Mouse (Mus musculus): ENCODE data around the gene Kcnj12. TPM values are rescaled to one million over a fixed set of nuclear protein-coding genes. Genes with fewer than 3 reads are reported as not detected.

Gene Kcnj12
- polyA plus RNA-seq, 1 experiment from 2014 or later = 0.16 TPM

DNA sequence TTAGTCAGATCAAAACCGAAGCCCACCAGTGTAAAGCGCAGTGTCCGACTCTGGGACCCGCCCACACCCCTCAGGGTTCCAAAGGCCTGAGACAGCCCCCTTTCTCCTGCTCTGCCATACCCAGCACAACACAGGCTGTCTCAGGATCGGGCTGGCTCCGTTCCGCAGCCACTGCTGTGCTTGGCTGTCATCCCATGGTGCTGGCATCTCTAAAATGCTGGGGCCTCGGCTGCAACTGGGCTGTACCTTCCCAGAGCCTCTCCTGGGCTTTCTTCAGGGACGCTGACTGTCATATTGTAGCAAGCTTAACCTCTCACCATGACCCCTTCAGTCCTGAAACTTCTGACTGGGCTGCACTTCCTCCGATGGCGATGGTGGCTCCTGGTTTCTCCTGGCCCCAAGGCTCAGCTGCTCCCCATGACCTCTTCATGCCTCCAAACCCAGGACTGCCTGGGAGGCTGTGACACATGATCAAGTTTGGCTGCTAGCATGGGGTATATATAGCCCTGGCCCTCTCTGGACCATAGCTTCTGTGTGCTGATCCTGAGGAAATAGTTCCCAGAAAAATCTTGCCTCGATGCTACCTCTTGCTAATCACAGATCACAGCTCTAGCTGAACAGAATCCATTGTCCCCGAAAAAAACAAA is 37.3 kb upstream of the Kcnj12 start:
- Histone ChIP-seq H3K27ac (ENCODE audit: low read depth, low read length) (no peak overlapping the region), H3K4me3 (ENCODE audit: low read depth, low read length) (no peak overlapping the region), H3K27me3 (ENCODE audit: control insufficient read depth, insufficient read depth, low read length) (no peaks in the 10 kb centered on the region), H3K36me3 (ENCODE audit: control insufficient read depth, insufficient read depth, low read length) (no peaks in the 10 kb centered on the region), H3K9ac (ENCODE audit: low read length) (no peak overlapping the region), H3K4me2 (ENCODE audit: low read depth, low read length, severe bottlenecking) (no peak overlapping the region), H3K4me1 (replicated peaks; ENCODE audit: control insufficient read depth, insufficient read depth, low read length) (no peaks in the 10 kb centered on the region), H3K9me3 (ENCODE audit: control insufficient read depth, low read length) (no peaks in the 10 kb centered on the region)
- WGBS = 68% methylated on average over 13 of the region's 13 CpGs
- ATAC-seq (replicated peaks; ENCODE audit: low FRiP score) = no peak
- no peak for DNase-seq (ENCODE audit: low spot score)

- H3K27me3 ChIP-seq (ENCODE audit: control insufficient read depth, insufficient read depth, low read length) = no peaks in the 10 kb centered on the region
- ATAC-seq (replicated peaks; ENCODE audit: low FRiP score) (no peak), DNase-seq (ENCODE audit: low spot score) (no peak)
- WGBS = 82% methylated on average over 3 of the region's 3 CpGs
- no peaks in the 10 kb centered on the region for H3K36me3 ChIP-seq (ENCODE audit: control insufficient read depth, insufficient read depth, low read length)
- no peak overlapping the region for H3K27ac ChIP-seq (ENCODE audit: low read depth, low read length)
- H3K9ac ChIP-seq (ENCODE audit: low read length) = no peak overlapping the region
- no peaks in the 10 kb centered on the region for H3K9me3 ChIP-seq (ENCODE audit: control insufficient read depth, low read length)
- no peaks in the 10 kb centered on the region for H3K4me1 ChIP-seq (replicated peaks; ENCODE audit: control insufficient read depth, insufficient read depth, low read length)
- no peak overlapping the region for H3K4me3 ChIP-seq (ENCODE audit: low read depth, low read length)
- H3K4me2 ChIP-seq (ENCODE audit: low read depth, low read length, severe bottlenecking) = no peak overlapping the region
Measured at GRCm38 (mm10) chr11:60990428-60990827, 31.9 kb upstream of the Kcnj12 start.

DNA sequence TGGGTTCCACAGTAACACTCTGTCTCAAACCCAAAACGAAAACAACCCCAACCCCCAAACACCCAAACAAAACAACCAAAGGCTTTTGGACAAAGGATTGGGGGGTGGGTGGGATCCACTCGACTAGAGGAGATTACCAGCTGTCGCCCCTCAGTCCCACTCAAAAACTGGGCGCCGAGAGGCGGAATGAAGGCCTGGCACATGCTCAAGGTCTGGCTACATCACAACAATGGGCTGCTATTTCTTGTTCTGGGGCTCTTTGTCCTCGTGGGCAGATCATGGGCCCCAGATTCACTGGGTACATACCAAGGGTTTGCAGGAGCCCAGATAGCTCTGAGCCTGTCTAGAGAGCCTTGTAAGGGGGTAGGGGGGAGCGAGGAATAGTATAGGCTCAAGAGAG is 19.6 kb upstream of the Kcnj12 start:
- H3K4me1 ChIP-seq (replicated peaks; ENCODE audit: control insufficient read depth, insufficient read depth, low read length) = peaks cover 2% of the 10 kb centered on the region; the same call in 1 of the 2 replicates
- no peak overlapping the region for H3K4me2 ChIP-seq (ENCODE audit: low read depth, low read length, severe bottlenecking)
- H3K4me3 ChIP-seq (ENCODE audit: low read depth, low read length) = no peak overlapping the region
- DNase-seq (ENCODE audit: low spot score) = no peak
- WGBS = 85% methylated on average over 8 of the region's 8 CpGs
- no peaks in the 10 kb centered on the region for H3K9me3 ChIP-seq (ENCODE audit: control insufficient read depth, low read length)
- no peaks in the 10 kb centered on the region for H3K27me3 ChIP-seq (ENCODE audit: control insufficient read depth, insufficient read depth, low read length)
- no peak overlapping the region for H3K9ac ChIP-seq (ENCODE audit: low read length)
- no peak for ATAC-seq (replicated peaks; ENCODE audit: low FRiP score)
- no peaks in the 10 kb centered on the region for H3K36me3 ChIP-seq (ENCODE audit: control insufficient read depth, insufficient read depth, low read length)
- no peak overlapping the region for H3K27ac ChIP-seq (ENCODE audit: low read depth, low read length)

DNA sequence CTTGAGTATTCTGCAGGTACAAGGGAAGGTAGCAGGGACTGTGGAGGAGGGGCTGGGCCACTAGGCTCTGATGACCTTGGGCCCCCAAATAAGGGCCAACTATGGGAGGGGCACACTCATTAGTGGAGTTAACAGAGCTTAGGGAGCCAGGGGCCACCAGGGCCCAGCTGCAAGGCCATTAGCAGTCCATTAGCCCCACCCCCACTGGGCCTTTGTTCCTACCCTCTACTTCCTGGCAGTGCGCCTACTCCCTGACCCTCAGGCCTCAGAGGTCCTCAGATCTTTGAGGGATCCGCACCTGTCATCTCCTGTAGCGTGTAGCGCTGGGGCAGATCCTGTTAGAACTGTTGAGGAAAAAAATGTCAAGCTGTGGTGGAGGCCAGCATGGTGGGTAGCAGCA is 18.3 kb upstream of the Kcnj12 start:
- H3K4me3 ChIP-seq (ENCODE audit: low read depth, low read length) = no peak overlapping the region
- no peaks in the 10 kb centered on the region for H3K27me3 ChIP-seq (ENCODE audit: control insufficient read depth, insufficient read depth, low read length)
- WGBS = 60% methylated on average over 4 of the region's 4 CpGs
- no peaks in the 10 kb centered on the region for H3K36me3 ChIP-seq (ENCODE audit: control insufficient read depth, insufficient read depth, low read length)
- no peak overlapping the region for H3K27ac ChIP-seq (ENCODE audit: low read depth, low read length)
- no peak overlapping the region for H3K9ac ChIP-seq (ENCODE audit: low read length)
- H3K4me1 ChIP-seq (replicated peaks; ENCODE audit: control insufficient read depth, insufficient read depth, low read length) = peaks cover 2% of the 10 kb centered on the region; the same call in 1 of the 2 replicates
- DNase-seq (ENCODE audit: low spot score) (no peak), ATAC-seq (replicated peaks; ENCODE audit: low FRiP score) (no peak)
- H3K4me2 ChIP-seq (ENCODE audit: low read depth, low read length, severe bottlenecking) = no peak overlapping the region
- no peaks in the 10 kb centered on the region for H3K9me3 ChIP-seq (ENCODE audit: control insufficient read depth, low read length)

DNA sequence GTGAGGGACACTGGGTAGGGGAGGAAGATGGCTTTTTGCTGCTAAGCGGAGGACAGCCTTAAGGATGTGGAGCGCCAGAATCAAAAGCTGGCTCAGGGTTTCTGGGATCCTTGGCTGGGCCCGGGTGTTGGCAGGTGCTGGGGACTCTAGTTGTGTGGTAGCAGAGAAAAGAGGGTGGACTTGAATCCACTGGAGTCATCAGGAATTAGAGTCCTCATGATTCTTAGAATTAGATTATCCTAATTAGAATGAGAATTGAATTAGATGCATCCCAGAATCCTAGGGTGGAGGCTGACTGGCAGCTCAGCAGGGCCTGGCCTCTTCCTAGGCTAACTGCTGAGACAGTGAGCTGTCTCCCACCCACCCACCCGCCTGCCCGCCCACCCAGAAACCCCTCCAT is 17.6 kb upstream of the Kcnj12 start:
- no peak for DNase-seq (ENCODE audit: low spot score)
- Histone ChIP-seq H3K9me3 (ENCODE audit: control insufficient read depth, low read length) (no peaks in the 10 kb centered on the region), H3K4me1 (replicated peaks; ENCODE audit: control insufficient read depth, insufficient read depth, low read length) (peaks cover 2% of the 10 kb centered on the region; the same call in 1 of the 2 replicates), H3K27ac (ENCODE audit: low read depth, low read length) (no peak overlapping the region), H3K27me3 (ENCODE audit: control insufficient read depth, insufficient read depth, low read length) (no peaks in the 10 kb centered on the region), H3K4me2 (ENCODE audit: low read depth, low read length, severe bottlenecking) (no peak overlapping the region), H3K4me3 (ENCODE audit: low read depth, low read length) (no peak overlapping the region), H3K36me3 (ENCODE audit: control insufficient read depth, insufficient read depth, low read length) (no peaks in the 10 kb centered on the region), H3K9ac (ENCODE audit: low read length) (no peak overlapping the region)
- no peak for ATAC-seq (replicated peaks; ENCODE audit: low FRiP score)
- WGBS = 47% methylated on average over 5 of the region's 5 CpGs

DNA sequence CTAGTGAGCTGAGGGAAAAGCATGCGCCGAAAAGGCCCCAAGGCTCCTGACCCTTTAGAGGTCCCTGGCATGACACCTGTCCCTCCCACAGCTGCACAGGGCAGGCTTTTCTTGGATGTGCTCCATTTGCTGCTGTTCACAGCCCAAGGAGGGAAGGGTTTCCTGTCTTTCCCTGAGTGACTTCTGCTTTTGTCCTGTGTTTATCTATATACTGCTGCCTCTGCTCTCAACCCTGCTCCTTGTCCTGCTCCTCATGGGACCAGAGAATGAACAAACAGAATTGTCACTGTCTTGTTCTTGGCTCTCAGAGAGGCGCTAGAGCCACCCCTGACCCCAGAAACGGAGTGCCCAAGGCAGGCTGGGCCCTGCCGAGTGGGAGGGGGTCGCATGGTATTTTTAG is 17.0 kb upstream of the Kcnj12 start:
- H3K4me1 ChIP-seq (replicated peaks; ENCODE audit: control insufficient read depth, insufficient read depth, low read length) = peaks cover 2% of the 10 kb centered on the region; the same call in 1 of the 2 replicates
- no peak overlapping the region for H3K27ac ChIP-seq (ENCODE audit: low read depth, low read length)
- ATAC-seq (replicated peaks; ENCODE audit: low FRiP score) (no peak), DNase-seq (ENCODE audit: low spot score) (no peak)
- H3K9ac ChIP-seq (ENCODE audit: low read length) = no peak overlapping the region
- no peak overlapping the region for H3K4me2 ChIP-seq (ENCODE audit: low read depth, low read length, severe bottlenecking)
- H3K27me3 ChIP-seq (ENCODE audit: control insufficient read depth, insufficient read depth, low read length) = no peaks in the 10 kb centered on the region
- no peak overlapping the region for H3K4me3 ChIP-seq (ENCODE audit: low read depth, low read length)
- no peaks in the 10 kb centered on the region for H3K9me3 ChIP-seq (ENCODE audit: control insufficient read depth, low read length)
- WGBS = 57% methylated on average over 6 of the region's 6 CpGs
- H3K36me3 ChIP-seq (ENCODE audit: control insufficient read depth, insufficient read depth, low read length) = no peaks in the 10 kb centered on the region

GRCm38 (mm10) chr11:61011736-61012294 is 10.5 kb upstream of the Kcnj12 start:
- ATAC-seq (replicated peaks; ENCODE audit: low FRiP score) = no peak

DNA sequence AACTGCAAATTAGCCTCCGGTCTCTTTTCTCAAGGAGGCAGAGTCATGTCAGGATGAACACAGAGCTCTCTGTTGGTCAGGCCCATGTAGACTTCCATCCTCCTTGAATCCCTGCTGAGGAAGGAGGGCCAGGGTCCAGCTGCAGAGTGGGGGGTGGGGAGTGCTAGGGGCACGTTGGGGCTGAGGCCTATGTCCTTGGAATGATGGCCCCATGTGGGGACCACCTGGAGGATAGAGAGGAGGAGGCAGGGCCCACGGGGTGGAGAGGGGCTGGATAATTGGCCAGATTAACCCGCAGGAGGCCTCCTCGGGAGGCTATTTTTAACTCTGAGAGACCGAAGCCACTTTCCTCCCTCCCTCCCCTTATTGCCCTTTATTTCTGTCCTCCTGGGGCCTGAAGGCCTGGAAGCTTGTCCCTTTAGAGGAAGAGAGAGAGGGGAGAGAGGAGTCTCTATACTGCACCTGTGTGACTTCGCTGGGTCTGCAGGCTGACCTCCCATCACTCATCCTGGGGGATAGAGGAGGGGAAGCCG is 5.4 kb upstream of the Kcnj12 start:
- peaks cover 15% of the 10 kb centered on the region for H3K27me3 ChIP-seq (ENCODE audit: control insufficient read depth, insufficient read depth, low read length)
- H3K27ac ChIP-seq (ENCODE audit: low read depth, low read length) = no peak overlapping the region
- no peaks in the 10 kb centered on the region for H3K36me3 ChIP-seq (ENCODE audit: control insufficient read depth, insufficient read depth, low read length)
- H3K9ac ChIP-seq (ENCODE audit: low read length) = no peak overlapping the region
- H3K4me2 ChIP-seq (ENCODE audit: low read depth, low read length, severe bottlenecking) = no peak overlapping the region
- DNase-seq (ENCODE audit: low spot score) (no peak), ATAC-seq (replicated peaks; ENCODE audit: low FRiP score) (no peak)
- no peaks in the 10 kb centered on the region for H3K9me3 ChIP-seq (ENCODE audit: control insufficient read depth, low read length)
- peaks cover 6% of the 10 kb centered on the region for H3K4me1 ChIP-seq (replicated peaks; ENCODE audit: control insufficient read depth, insufficient read depth, low read length)
- H3K4me3 ChIP-seq (ENCODE audit: low read depth, low read length) = no peak overlapping the region
- WGBS = 6% methylated on average over 8 of the region's 8 CpGs

More at GRCm38 (mm10) chr11:61011736-61012294, 10.5 kb upstream of the Kcnj12 start:
- Histone ChIP-seq H3K9me3 (ENCODE audit: control insufficient read depth, low read length) (no peaks in the 10 kb centered on the region), H3K27ac (ENCODE audit: low read depth, low read length) (no peak overlapping the region), H3K4me1 (replicated peaks; ENCODE audit: control insufficient read depth, insufficient read depth, low read length) (peaks cover 4% of the 10 kb centered on the region), H3K4me3 (ENCODE audit: low read depth, low read length) (no peak overlapping the region), H3K36me3 (ENCODE audit: control insufficient read depth, insufficient read depth, low read length) (no peaks in the 10 kb centered on the region), H3K9ac (ENCODE audit: low read length) (0 out of 2 replicates have a peak overlapping the region, but pooled peaks have one; percentile 27), H3K4me2 (ENCODE audit: low read depth, low read length, severe bottlenecking) (no peak overlapping the region), H3K27me3 (ENCODE audit: control insufficient read depth, insufficient read depth, low read length) (no peaks in the 10 kb centered on the region)
- WGBS = 23% methylated on average over 9 of the region's 9 CpGs
- DNase-seq (ENCODE audit: low spot score) = no peak

GRCm38 (mm10) chr11:61021129-61021528 is 1.2 kb upstream of the Kcnj12 start:
- 55% methylated on average over 5 of the region's 5 CpGs for WGBS
- Histone ChIP-seq H3K27ac (ENCODE audit: low read depth, low read length) (no peak overlapping the region), H3K9ac (ENCODE audit: low read length) (no peak overlapping the region), H3K27me3 (ENCODE audit: control insufficient read depth, insufficient read depth, low read length) (peaks cover 44% of the 10 kb centered on the region), H3K4me2 (ENCODE audit: low read depth, low read length, severe bottlenecking) (no peak overlapping the region), H3K4me3 (ENCODE audit: low read depth, low read length) (no peak overlapping the region), H3K36me3 (ENCODE audit: control insufficient read depth, insufficient read depth, low read length) (no peaks in the 10 kb centered on the region), H3K4me1 (replicated peaks; ENCODE audit: control insufficient read depth, insufficient read depth, low read length) (peaks cover 10% of the 10 kb centered on the region), H3K9me3 (ENCODE audit: control insufficient read depth, low read length) (no peaks in the 10 kb centered on the region)
- DNase-seq (ENCODE audit: low spot score) (no peak), ATAC-seq (replicated peaks; ENCODE audit: low FRiP score) (no peak)
